Mouse (Mus musculus) splenic B cell, adult 2 months (primary cell): ENCODE results near the gene Fgf7.

Experiments
- DNase-seq: peaks from one replicate; pipeline ENCODE4 v3.0.0-alpha.2; 2011; ENCODE audit warnings: low read depth, low spot score
- H3K27me3 ChIP-seq: 2 replicates; pipeline ENCODE4 v1.6.1; 2012; ENCODE audit warnings: mild to moderate bottlenecking, low read length, moderate library complexity, mixed read lengths; ENCODE audit not compliant: control insufficient read depth, poor library complexity, insufficient read depth, severe bottlenecking
- H3K36me3 ChIP-seq: 2 replicates; pipeline ENCODE4 v1.6.1; 2012; ENCODE audit warnings: mild to moderate bottlenecking, low read length, moderate library complexity, mixed read lengths; ENCODE audit not compliant: control insufficient read depth, poor library complexity, insufficient read depth, severe bottlenecking

Gene Fgf7

GRCm38 (mm10) chr2:126041237-126041636 is 6.8 kb downstream of the Fgf7 start:
- DNase-seq: no peak
- H3K27me3 ChIP-seq: no peaks in the 10 kb centered on the region
- H3K36me3 ChIP-seq: no peaks in the 10 kb centered on the region

GRCm38 (mm10) chr2:126042674-126043073 is 8.2 kb downstream of the Fgf7 start:
- no peaks in the 10 kb centered on the region for H3K36me3 ChIP-seq
- no peak for DNase-seq
- no peaks in the 10 kb centered on the region for H3K27me3 ChIP-seq

- no peak for DNase-seq
Measured at GRCm38 (mm10) chr2:126045621-126046020, 11.2 kb downstream of the Fgf7 start.

GRCm38 (mm10) chr2:126052749-126053557 is 18.5 kb downstream of the Fgf7 start:
- no peaks in the 10 kb centered on the region for H3K36me3 ChIP-seq
- DNase-seq: no peak
- no peaks in the 10 kb centered on the region for H3K27me3 ChIP-seq

More at GRCm38 (mm10) chr2:126045621-126046020, 11.2 kb downstream of the Fgf7 start:
- no peaks in the 10 kb centered on the region for H3K36me3 ChIP-seq
- H3K27me3 ChIP-seq: no peaks in the 10 kb centered on the region

- no peak for DNase-seq
- no peaks in the 10 kb centered on the region for H3K27me3 ChIP-seq
- no peaks in the 10 kb centered on the region for H3K36me3 ChIP-seq
Measured at GRCm38 (mm10) chr2:126053657-126054056, 19.2 kb downstream of the Fgf7 start.

- no peak for DNase-seq
- Histone ChIP-seq H3K36me3 (no peaks in the 10 kb centered on the region), H3K27me3 (no peaks in the 10 kb centered on the region)
Measured at GRCm38 (mm10) chr2:126060595-126060994, 26.1 kb downstream of the Fgf7 start.

- no peaks in the 10 kb centered on the region for H3K36me3 ChIP-seq
- no peaks in the 10 kb centered on the region for H3K27me3 ChIP-seq
- DNase-seq: no peak
Measured at GRCm38 (mm10) chr2:126061037-126061773, 26.7 kb downstream of the Fgf7 start.

GRCm38 (mm10) chr2:126062876-126063275 is 28.4 kb downstream of the Fgf7 start:
- no peaks in the 10 kb centered on the region for H3K27me3 ChIP-seq
- no peak for DNase-seq
- H3K36me3 ChIP-seq: no peaks in the 10 kb centered on the region

GRCm38 (mm10) chr2:126064814-126065213 is 30.4 kb downstream of the Fgf7 start:
- no peak for DNase-seq
- no peaks in the 10 kb centered on the region for H3K36me3 ChIP-seq
- H3K27me3 ChIP-seq: no peaks in the 10 kb centered on the region

GRCm38 (mm10) chr2:126065303-126065856 is 30.9 kb downstream of the Fgf7 start:
- no peak for DNase-seq
- Histone ChIP-seq H3K27me3 (no peaks in the 10 kb centered on the region), H3K36me3 (no peaks in the 10 kb centered on the region)

GRCm38 (mm10) chr2:126069740-126070139 is 35.3 kb downstream of the Fgf7 start:
- no peaks in the 10 kb centered on the region for H3K27me3 ChIP-seq
- H3K36me3 ChIP-seq: no peaks in the 10 kb centered on the region
- DNase-seq: no peak

- no peaks in the 10 kb centered on the region for H3K27me3 ChIP-seq
- no peak for DNase-seq
- no peaks in the 10 kb centered on the region for H3K36me3 ChIP-seq
Measured at GRCm38 (mm10) chr2:126073744-126074143, 39.3 kb downstream of the Fgf7 start.

- no peaks in the 10 kb centered on the region for H3K27me3 ChIP-seq
- H3K36me3 ChIP-seq: no peaks in the 10 kb centered on the region
- no peak for DNase-seq
Measured at GRCm38 (mm10) chr2:126076506-126076905, 42.0 kb downstream of the Fgf7 start.

GRCm38 (mm10) chr2:126079086-126079485 is 44.6 kb downstream of the Fgf7 start:
- Histone ChIP-seq H3K27me3 (no peaks in the 10 kb centered on the region), H3K36me3 (no peaks in the 10 kb centered on the region)
- no peak for DNase-seq

- no peak for DNase-seq
- Histone ChIP-seq H3K27me3 (no peaks in the 10 kb centered on the region), H3K36me3 (no peaks in the 10 kb centered on the region)
Measured at GRCm38 (mm10) chr2:126084326-126084725, 49.9 kb downstream of the Fgf7 start.
